Mouse (Mus musculus): ENCODE measurements around the gene Tmem223.
A peak's percentile ranks its signal among the peaks of the same experiment; 100 is the strongest.
"Not testable (repeated sequence)": the region's sequence is repeated elsewhere in the genome, so short reads cannot be mapped to it uniquely, and the experiment has no call there.

Tmem223 gene

GRCm38 (mm10) chr19:8770567-8771270 is at the start of gene Tmem223:
Gene Tmem223, plus strand, starts transcription at chr19:8770996.
- DNase-seq (ENCODE audit: low spot score) = peak; percentile 70

- DNase-seq (ENCODE audit: low spot score) = no peak
These were observed 49.4 kb upstream of the Tmem223 start for GRCm38 (mm10) chr19:8721378-8721777.

- DNase-seq (ENCODE audit: low spot score) = no peak
These were observed 48.8 kb upstream of the Tmem223 start for GRCm38 (mm10) chr19:8722021-8722420.

- DNase-seq (ENCODE audit: low spot score) = no peak
These were observed 48.3 kb upstream of the Tmem223 start for GRCm38 (mm10) chr19:8722559-8722906.

- DNase-seq (ENCODE audit: low spot score) = peak; percentile 96
These were observed 47.8 kb upstream of the Tmem223 start, which contains the start of gene Slc3a2 for GRCm38 (mm10) chr19:8722907-8723573. Gene Slc3a2, minus strand, starts transcription at chr19:8723369.

GRCm38 (mm10) chr19:8723574-8724346 is 47.0 kb upstream of the Tmem223 start:
- no peak for DNase-seq (ENCODE audit: low spot score)

GRCm38 (mm10) chr19:8724392-8724791 is 46.4 kb upstream of the Tmem223 start:
- no peak for DNase-seq (ENCODE audit: low spot score)

GRCm38 (mm10) chr19:8725081-8725613 is 45.6 kb upstream of the Tmem223 start:
- no peak for DNase-seq (ENCODE audit: low spot score)

GRCm38 (mm10) chr19:8726609-8727390 is 44.0 kb upstream of the Tmem223 start:
- DNase-seq (ENCODE audit: low spot score) = no peak

GRCm38 (mm10) chr19:8727495-8728114 is 43.2 kb upstream of the Tmem223 start:
- DNase-seq (ENCODE audit: low spot score) = no peak

GRCm38 (mm10) chr19:8728335-8729099 is 42.3 kb upstream of the Tmem223 start:
- not testable (repeated sequence) for DNase-seq (ENCODE audit: low spot score)

GRCm38 (mm10) chr19:8734334-8734733 is 36.5 kb upstream of the Tmem223 start:
- no peak for DNase-seq (ENCODE audit: low spot score)

GRCm38 (mm10) chr19:8735389-8736159 is 35.2 kb upstream of the Tmem223 start, which contains the start of gene Wdr74:
Gene Wdr74, plus strand, starts transcription at chr19:8735827.
- peak; percentile 90 for DNase-seq (ENCODE audit: low spot score)

- DNase-seq (ENCODE audit: low spot score) = no peak
These were observed 34.7 kb upstream of the Tmem223 start for GRCm38 (mm10) chr19:8736160-8736467.

GRCm38 (mm10) chr19:8738911-8739310 is 31.9 kb upstream of the Tmem223 start:
- DNase-seq (ENCODE audit: low spot score) = no peak

- DNase-seq (ENCODE audit: low spot score) = no peak
These were observed 31.1 kb upstream of the Tmem223 start for GRCm38 (mm10) chr19:8739646-8740045.

- peak; percentile 33 for DNase-seq (ENCODE audit: low spot score)
These were observed 30.2 kb upstream of the Tmem223 start, which contains the start of gene 1700092M07Rik for GRCm38 (mm10) chr19:8740603-8741002. Gene 1700092M07Rik, plus strand, starts transcription at chr19:8740718.

- peak; percentile 94 for DNase-seq (ENCODE audit: low spot score)
These were observed 29.4 kb upstream of the Tmem223 start, which contains the start of gene Stx5a for GRCm38 (mm10) chr19:8741243-8741869. Gene Stx5a, plus strand, starts transcription at chr19:8741413.

GRCm38 (mm10) chr19:8742176-8742575 is 28.6 kb upstream of the Tmem223 start:
- DNase-seq (ENCODE audit: low spot score) = no peak

Data from testis, postnatal 14 days (tissue).